Mouse (Mus musculus) forelimb bud, embryonic 11.5 days (tissue): ENCODE measurements around the gene Arhgef10l.

Experiments used
- DNase-seq: peaks from one replicate; pipeline ENCODE4 v3.0.0-alpha.2; 2012; ENCODE audit warnings: low read depth, low spot score

The Arhgef10l gene

GRCm38 (mm10) chr4:140631276-140631849, 34.4 kb downstream of the Arhgef10l start:
- no peak for DNase-seq

GRCm38 (mm10) chr4:140630651-140631241, 35.1 kb downstream of the Arhgef10l start:
- no peak for DNase-seq

- DNase-seq: no peak
These were observed 35.7 kb downstream of the Arhgef10l start for GRCm38 (mm10) chr4:140630136-140630535.

DNA sequence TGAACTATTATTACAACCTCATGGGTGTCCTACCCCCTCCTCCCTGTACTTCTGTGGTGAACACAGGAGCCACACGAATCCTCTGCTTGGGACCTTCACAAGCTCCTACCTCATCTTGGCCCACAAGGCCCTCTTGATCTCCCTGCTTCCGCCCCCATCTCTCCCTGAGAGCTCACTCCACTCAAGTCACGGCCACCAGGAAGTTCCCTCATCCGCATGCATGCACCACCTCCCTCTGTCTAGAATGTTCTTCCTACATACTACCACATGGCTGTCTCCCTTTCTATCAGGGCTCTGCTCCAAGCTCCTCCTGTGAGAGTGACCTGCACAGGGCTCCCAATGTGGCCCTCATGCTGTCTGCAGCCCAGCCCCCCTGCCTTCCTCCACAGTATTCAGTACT, 36.8 kb downstream of the Arhgef10l start:
- no peak for DNase-seq

- DNase-seq: no peak
These were observed 37.3 kb downstream of the Arhgef10l start for GRCm38 (mm10) chr4:140628412-140628943.

GRCm38 (mm10) chr4:140625651-140626525, 39.9 kb downstream of the Arhgef10l start:
- no peak for DNase-seq

- peak; percentile 74 for DNase-seq
These were observed 41.2 kb downstream of the Arhgef10l start for GRCm38 (mm10) chr4:140624468-140625176.

GRCm38 (mm10) chr4:140624087-140624467, 41.7 kb downstream of the Arhgef10l start:
- DNase-seq: no peak

DNA sequence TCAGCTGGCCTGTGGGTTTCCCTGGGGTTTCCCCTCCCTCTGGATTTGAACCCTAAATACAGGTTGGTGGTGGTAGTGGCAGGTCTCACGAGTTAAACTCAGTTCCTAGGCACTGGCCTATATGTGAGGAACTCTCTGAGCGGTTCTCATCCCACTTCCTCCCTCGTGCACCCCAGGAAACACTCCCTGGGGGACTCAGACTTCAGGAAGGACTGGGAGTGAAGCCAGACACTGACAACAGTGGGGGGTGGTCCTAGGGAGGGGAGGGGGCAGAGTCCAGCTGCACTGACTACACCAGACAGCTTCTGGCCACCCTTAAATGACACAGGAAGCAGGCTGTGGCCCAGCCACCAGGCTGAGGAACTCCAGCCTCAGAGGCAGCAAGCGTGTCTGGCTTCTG, 43.0 kb downstream of the Arhgef10l start:
- DNase-seq: no peak

DNA sequence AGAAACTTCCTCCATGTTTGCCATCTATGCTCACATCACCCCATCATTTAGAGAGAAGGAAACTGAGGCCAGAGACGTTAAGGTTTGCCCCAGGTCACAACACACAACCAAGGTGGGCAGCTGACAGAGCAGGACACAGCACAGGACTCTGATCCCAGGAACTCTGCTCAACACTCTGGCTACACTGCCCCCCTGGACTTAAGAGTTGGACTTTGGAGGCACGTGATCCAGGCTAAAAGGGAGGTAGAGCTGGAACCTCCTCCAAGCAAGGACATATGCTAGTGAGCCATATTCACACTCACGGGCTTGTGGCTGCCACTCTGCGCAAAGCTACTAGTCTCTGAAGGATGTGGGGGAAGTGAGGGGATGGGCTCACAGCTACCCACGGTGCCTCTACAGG, 45.3 kb downstream of the Arhgef10l start:
- DNase-seq: no peak

- no peak for DNase-seq
These were observed 48.1 kb downstream of the Arhgef10l start for GRCm38 (mm10) chr4:140617391-140618385.

DNA sequence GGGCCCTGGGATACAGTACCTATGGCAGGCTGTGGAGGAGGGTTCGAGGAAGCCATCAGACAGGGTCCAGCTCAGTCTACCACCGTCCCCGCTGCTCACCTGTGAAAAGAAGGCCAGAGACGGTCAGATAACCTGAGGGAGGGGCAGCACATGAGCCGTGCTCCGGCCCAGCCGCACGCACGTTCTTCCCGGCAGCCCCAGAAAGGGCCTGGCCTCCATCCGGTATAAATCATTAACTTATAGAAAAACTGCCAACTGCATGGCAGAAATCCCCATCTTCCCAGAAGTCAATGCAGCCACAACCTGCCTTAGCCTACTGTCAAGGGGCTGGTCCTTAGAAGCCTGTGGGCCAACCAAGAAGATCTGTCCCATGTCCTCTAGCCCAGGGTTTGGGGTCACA, 48.9 kb downstream of the Arhgef10l start:
- no peak for DNase-seq

DNA sequence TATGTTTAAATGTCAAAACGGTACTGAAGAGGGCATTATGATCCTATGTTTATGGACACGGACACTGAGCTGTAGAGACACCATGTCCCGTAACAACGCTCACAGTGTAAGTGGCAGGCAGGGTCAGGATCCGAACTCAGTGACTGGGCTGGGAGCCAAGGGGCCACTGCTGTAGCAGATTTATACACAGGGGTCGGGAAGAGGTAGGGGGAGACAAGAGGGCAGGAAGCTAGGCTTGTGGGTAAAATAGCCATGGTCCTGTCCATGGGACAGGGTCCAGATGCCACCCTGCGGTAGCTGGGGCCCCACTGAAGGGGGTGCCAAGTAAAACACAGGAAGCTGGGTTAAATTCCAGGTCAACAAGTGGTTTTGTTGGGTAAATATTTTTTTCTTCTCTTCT, 49.6 kb downstream of the Arhgef10l start:
- DNase-seq: no peak

DNA sequence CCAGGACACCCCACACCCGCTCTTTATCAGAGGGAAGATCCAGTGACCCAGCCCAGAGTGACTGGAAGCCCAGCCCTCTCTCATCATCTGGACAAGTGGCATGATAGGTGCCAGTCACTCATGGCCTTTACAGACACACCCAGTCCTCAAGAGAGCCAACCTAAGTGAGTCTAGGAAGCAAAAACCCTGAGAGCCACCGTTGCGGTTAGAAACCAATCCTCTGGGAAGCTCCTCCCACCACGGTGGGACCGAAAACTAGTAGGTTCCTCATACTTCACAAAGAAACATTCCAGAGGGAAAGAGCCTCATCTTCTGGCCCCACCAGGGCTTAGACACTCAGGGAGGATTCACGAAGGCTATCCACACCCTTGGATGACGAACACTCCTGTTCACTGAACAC, 50.0 kb downstream of the Arhgef10l start:
- no peak for DNase-seq

DNA sequence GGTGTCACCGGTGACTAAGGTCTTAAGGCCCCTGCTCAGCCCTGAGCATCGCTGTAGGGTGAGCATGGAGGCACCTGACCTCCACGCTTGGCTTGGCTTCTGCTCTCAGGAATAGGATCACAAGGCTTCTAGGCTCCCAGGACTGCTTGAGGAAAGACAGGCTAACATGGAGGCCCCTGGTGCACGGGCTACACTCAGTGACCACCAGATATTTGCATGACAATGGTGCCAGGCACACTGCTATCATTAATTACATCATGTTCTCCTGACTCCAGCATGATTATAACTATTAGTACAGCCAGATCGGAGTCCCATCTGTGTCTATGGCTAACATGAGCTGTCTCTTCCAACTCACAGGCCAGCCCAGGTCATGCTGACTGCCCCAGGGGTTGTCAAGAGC, 51.3 kb downstream of the Arhgef10l start:
- DNase-seq: no peak

GRCm38 (mm10) chr4:140614145-140614544, 51.7 kb downstream of the Arhgef10l start:
- DNase-seq: no peak

DNA sequence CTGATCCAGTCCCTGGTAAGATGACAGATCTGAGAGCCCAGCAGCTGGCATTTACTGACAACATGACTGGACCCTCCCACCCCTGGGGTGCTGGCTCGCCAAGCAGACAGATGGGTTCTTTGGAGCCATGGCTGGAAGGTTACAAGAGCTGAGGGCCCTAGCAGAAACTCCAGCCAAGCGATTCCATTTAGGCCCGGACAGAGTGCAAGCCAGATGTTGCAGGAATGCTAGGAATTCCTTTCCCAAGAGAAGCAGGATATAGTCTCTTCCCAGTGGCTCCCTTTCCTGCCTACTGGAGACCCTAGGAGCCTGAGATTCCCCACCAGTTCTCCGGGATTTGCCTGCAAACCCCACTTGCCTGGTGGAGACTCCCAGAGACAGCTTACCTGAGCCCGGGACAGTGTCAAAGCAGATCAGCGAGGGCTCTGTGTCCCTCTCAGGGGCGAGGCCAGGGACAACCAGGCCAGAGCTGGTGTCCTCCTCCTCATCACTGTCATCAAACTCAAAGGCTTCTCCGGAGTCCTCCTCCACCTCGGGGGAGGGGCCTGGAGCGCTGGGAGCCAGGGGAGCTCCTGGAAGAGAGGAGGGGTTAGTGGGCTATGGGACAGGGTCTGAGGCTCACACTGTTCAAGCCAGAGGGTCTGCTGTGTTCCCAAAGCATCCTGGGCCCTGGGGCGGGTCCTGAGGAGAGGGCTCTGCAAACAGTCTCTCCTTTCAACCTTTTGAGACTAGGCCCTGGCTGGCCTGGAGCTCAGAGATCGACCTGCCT, 54.8 kb downstream of the Arhgef10l start:
- peak; percentile 25 for DNase-seq

GRCm38 (mm10) chr4:140608228-140608720, 57.5 kb downstream of the Arhgef10l start:
- no peak for DNase-seq

- no peak for DNase-seq
These were observed 59.0 kb downstream of the Arhgef10l start for GRCm38 (mm10) chr4:140606779-140607178.

DNA sequence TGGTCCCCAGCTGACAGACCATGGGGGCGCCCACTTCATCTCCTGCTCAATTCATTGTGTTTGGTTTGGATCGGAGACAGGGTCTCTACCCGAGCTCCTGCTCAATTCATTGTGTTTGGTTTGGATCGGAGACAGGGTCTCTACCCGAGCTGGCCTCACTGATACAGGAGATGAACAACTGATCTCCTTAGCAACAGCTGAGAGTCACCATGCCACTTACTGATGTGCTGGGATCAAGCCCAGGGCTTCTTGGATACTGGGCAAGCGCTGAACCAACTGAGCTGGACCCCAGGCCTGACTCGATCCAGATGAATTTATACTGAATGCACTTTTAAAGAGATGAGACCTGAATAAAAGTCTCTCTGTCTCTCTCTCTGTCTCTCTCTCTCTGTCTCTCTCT, 59.6 kb downstream of the Arhgef10l start:
- no peak for DNase-seq
